Mouse (Mus musculus): ENCODE data around the gene Ech1. TPM values are rescaled to one million over a fixed set of nuclear protein-coding genes. Genes with fewer than 3 reads are reported as not detected.

Ech1 gene
- total RNA-seq, 2 experiments from 2014 or later: 647 to 783 TPM

GRCm38 (mm10) chr7:28820358-28821260, 4.4 kb upstream of the Ech1 start:
- DNase-seq: peak; percentile 68

GRCm38 (mm10) chr7:28821261-28821831, 3.7 kb upstream of the Ech1 start:
- peak; percentile 77 for DNase-seq

- DNase-seq: peak; percentile 14
Observed at GRCm38 (mm10) chr7:28822556-28822955, 2.5 kb upstream of the Ech1 start.

GRCm38 (mm10) chr7:28822993-28823903, 1.8 kb upstream of the Ech1 start:
- DNase-seq: peak; percentile 32

- no peak for DNase-seq
Observed at GRCm38 (mm10) chr7:28823932-28824331, 1.1 kb upstream of the Ech1 start.

- DNase-seq: peak; percentile 50
Observed at GRCm38 (mm10) chr7:28825686-28826401, 827 bp downstream of the Ech1 start.

- no peak for DNase-seq
Observed at GRCm38 (mm10) chr7:28826402-28826772, 1.4 kb downstream of the Ech1 start.

- peak; percentile 62 for DNase-seq
Observed at GRCm38 (mm10) chr7:28827338-28827737, 2.3 kb downstream of the Ech1 start.

- DNase-seq: peak; percentile 58
Observed at GRCm38 (mm10) chr7:28829821-28830220, 4.8 kb downstream of the Ech1 start.

GRCm38 (mm10) chr7:28830981-28831380, 6.0 kb downstream of the Ech1 start:
- DNase-seq: peak; percentile 26

- no peak for DNase-seq
Observed at GRCm38 (mm10) chr7:28831411-28832125, 6.6 kb downstream of the Ech1 start.

GRCm38 (mm10) chr7:28832137-28832536, 7.1 kb downstream of the Ech1 start:
- no peak for DNase-seq

- peak; percentile 13 for DNase-seq
Observed at GRCm38 (mm10) chr7:28833723-28834347, 8.8 kb downstream of the Ech1 start, which contains the start of gene Lgals4. Gene Lgals4 (plus strand): TSS chr7:28833854.

- no peak for DNase-seq
Observed at GRCm38 (mm10) chr7:28836936-28837335, 11.9 kb downstream of the Ech1 start.

GRCm38 (mm10) chr7:28838331-28838730, 13.3 kb downstream of the Ech1 start:
- DNase-seq: no peak

GRCm38 (mm10) chr7:28847273-28847672, 22.3 kb downstream of the Ech1 start:
- no peak for DNase-seq

- DNase-seq: no peak
Observed at GRCm38 (mm10) chr7:28849700-28850236, 24.8 kb downstream of the Ech1 start.

- no peak for DNase-seq
Observed at GRCm38 (mm10) chr7:28850642-28851041, 25.6 kb downstream of the Ech1 start.

GRCm38 (mm10) chr7:28859953-28860352, 34.9 kb downstream of the Ech1 start:
- no peak for DNase-seq

GRCm38 (mm10) chr7:28860898-28861297, 35.9 kb downstream of the Ech1 start:
- DNase-seq: no peak

All from heart, postnatal 4 days (tissue).